Mouse (Mus musculus): ENCODE measurements around the gene Emc8. TPM values are rescaled to one million over a fixed set of nuclear protein-coding genes. Genes with fewer than 3 reads are reported as not detected.

Gene Emc8
- 10 to 100 TPM; 22.2 to 25.6 TPM for total RNA-seq (2021)
- long read RNA-seq, experiment 1, full-length matches to known transcripts: 19 of 22 reads
- long read RNA-seq, experiment 1, partial matches to known transcripts: 0 of 22 reads
- long read RNA-seq, experiment 1, other reads (novel, unspliced or antisense): 3 of 22 reads
- long read RNA-seq, experiment 2, full-length matches to known transcripts: 25 of 26 reads
- long read RNA-seq, experiment 2, partial matches to known transcripts: 0 of 26 reads
- long read RNA-seq, experiment 2, other reads (novel, unspliced or antisense): 1 of 26 reads

DNA sequence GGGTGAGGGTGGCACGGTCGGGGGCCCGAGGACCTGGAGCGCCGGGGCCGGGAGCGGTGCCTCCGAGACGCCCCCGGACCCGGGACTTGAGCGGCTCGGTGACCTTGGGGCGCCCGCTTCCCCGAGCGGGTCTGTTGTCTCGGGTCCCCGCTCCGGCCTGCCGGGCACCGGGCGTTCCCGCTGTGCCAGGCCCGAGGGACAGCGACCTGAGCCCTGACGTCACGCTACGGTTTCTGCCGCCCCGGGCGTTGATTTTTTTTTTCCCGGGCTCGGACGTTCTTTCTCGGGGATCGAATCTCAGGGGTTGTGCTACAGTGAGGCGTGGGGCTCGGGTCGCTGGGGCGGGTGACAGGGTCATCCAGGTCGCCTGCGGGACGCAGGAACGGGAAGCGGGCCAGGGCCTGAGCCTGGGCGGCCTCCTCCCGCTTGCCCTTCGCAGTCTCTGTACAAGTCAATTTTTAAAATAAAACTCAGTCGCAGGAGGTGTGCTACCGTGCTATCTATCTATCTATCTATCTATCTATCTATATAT, at the start of gene Emc8:
Gene Emc8, minus strand, starts transcription at position 200 of the 532 bp plus-strand sequence.
- intact Hi-C loops (cut with DNase I): no loop called here
- no peak for TF ChIP-seq CTCF (IDR thresholded peaks at IDR 0.05)
- DNase-seq: peak; percentile 70
- H3K4me3 ChIP-seq: peak within 1 kb of the TSS; percentile 85
- peak within 1 kb of the TSS; percentile 98 for H3K27ac ChIP-seq

DNA sequence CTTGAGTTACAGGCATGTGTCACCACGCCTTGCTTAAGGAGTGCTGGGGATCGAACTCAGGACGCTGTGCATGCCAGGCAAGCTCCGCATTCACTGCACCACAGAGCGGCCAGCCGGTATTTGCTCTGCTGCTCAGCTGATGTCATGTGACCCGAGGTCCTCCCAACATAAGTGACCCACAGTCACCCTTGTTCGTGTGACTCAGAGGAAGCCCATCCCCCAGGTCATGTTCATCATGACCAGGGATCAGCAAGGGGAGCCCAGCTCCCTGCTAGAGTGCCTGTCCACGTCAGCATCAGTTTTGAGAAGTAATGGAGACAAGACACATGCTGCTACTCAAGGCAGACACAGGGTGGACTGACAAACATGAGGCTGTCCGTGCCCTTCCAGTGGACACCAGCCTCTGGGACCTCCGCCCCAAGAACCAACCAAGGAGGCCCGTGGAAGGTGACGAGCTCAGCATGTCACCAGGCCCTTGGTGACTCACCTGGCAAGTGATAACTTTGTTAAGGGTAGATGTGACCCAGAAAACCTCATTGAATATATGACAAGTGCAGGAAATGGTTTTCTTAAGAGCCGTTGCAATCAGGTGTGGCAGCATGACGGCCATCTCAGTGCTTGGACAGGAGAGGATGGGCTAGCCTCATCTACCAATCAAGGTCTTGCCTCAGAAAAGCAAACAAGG, 47.8 kb upstream of the Emc8 start:
- TF ChIP-seq CTCF (IDR thresholded peaks at IDR 0.05): no peak
- intact Hi-C loops (cut with DNase I): no loop called here
- no peak for DNase-seq
- Histone ChIP-seq H3K4me3 (no peak overlapping the region), H3K27ac (no peak overlapping the region)

DNA sequence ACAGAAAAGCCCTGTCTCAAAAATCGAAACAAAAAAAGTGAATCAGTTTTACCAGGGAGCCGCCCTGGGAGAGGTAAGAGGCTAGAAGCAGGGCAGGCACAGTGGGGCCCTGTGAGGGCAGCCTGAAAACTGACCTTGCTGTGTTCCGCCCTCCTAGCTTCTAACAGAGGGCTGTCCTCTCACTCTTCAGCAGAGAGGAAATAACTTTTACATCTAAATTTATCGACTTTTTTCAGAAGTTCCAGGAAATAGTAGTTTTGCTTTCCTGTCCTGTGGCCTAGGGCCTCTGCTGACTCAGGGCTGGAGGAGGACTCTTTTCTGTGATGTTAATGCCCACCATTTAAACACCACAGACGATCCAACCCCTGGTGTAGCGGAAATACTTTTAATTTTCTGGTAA, 46.8 kb upstream of the Emc8 start:
- DNase-seq: no peak
- TF ChIP-seq CTCF (IDR thresholded peaks at IDR 0.05): no peak
- Histone ChIP-seq H3K4me3 (no peak overlapping the region), H3K27ac (no peak overlapping the region)
- intact Hi-C loops (cut with DNase I): no loop called here

DNA sequence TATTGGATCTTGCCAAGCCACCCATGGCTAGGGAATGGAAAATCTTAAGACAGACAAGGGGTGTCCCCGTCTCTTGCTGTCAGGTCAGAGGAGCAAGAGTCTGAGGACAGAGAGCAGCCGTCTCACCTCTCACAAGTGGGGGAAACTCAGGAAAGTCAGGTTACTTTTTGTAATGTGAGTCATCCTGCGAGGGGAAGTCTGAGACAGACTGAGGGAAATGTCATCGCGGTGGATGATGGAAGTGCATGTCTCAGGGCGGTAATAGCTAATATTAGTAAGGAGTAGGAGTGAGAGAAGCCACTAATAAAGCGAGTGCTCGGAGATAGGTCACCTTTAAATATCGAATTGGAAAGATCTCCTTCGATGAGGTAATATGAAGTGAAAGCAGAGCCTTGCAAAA, 40.8 kb upstream of the Emc8 start:
- intact Hi-C loops (cut with DNase I): no loop called here
- H3K27ac ChIP-seq: no peak overlapping the region
- DNase-seq: no peak
- no peak overlapping the region for H3K4me3 ChIP-seq
- TF ChIP-seq CTCF (IDR thresholded peaks at IDR 0.05): no peak

DNA sequence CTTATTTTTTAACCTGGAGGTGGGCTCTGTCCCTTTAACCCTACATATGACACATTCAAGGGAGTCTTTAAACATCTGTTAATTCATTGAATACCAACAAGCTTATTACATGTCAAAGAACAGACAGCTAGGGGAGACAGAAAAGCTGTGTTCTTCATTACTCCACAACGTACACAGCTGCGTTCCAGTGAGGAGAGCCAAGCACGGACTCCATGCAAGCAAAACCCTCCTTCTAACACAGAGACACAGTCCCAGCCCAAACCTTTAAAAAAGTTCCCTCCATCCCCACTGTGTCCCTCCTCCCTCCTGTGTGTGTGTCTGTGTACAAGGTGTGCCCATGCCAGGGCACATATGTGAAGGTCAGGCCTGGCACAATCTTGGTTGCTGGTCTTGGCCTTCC, 37.8 kb upstream of the Emc8 start:
- no peak for TF ChIP-seq CTCF (IDR thresholded peaks at IDR 0.05)

DNA sequence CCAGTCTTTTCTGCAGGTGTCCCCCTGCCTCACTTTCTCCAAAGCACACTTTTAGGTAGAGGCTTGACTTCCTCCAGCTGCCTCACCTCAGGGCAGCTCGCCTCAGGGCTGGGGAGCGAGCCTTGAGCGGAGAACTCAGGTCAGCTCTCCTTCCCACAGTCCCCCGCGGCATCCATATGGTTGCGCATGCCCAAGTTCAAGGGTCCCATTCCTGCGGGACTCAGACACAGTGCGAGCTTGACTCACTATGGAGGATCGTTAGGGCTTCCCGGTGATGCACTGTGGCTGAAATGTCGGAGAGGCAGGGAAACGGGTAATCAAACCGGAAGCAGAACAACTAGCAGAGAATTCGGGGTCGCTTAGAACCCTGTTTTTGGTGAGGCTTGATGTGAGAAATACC, 36.8 kb upstream of the Emc8 start:
- DNase-seq: no peak
- intact Hi-C loops (cut with DNase I): no loop called here
- no peak for TF ChIP-seq CTCF (IDR thresholded peaks at IDR 0.05)
- H3K4me3 ChIP-seq: no peak overlapping the region
- H3K27ac ChIP-seq: no peak overlapping the region

More for the DNA sequence above, 37.8 kb upstream of the Emc8 start:
- intact Hi-C loops (cut with DNase I): no loop called here
- DNase-seq: no peak
- Histone ChIP-seq H3K27ac (no peak overlapping the region), H3K4me3 (no peak overlapping the region)

DNA sequence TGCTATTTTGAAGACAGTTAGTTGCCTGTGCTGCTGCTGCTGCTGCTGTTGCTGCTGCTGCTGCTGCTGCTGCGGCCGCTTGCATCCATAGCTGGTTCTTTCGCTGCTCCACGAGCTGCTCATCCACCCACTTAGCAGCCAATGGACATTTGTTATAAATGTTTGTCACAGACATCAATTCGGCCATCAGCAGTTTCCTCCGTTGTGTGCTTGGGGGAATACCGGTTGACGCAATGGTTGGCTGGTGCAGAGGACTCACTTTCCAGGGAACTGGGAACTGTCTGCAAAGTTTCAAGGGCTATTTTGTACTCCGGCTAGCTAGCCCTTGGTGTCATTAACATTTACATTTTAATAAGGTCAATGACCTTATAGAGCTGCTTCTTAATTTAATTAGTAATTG, 35.8 kb upstream of the Emc8 start:
- H3K4me3 ChIP-seq: no peak overlapping the region
- intact Hi-C loops (cut with DNase I): no loop called here
- no peak overlapping the region for H3K27ac ChIP-seq
- DNase-seq: peak; percentile 61
- TF ChIP-seq CTCF (IDR thresholded peaks at IDR 0.05): no peak

DNA sequence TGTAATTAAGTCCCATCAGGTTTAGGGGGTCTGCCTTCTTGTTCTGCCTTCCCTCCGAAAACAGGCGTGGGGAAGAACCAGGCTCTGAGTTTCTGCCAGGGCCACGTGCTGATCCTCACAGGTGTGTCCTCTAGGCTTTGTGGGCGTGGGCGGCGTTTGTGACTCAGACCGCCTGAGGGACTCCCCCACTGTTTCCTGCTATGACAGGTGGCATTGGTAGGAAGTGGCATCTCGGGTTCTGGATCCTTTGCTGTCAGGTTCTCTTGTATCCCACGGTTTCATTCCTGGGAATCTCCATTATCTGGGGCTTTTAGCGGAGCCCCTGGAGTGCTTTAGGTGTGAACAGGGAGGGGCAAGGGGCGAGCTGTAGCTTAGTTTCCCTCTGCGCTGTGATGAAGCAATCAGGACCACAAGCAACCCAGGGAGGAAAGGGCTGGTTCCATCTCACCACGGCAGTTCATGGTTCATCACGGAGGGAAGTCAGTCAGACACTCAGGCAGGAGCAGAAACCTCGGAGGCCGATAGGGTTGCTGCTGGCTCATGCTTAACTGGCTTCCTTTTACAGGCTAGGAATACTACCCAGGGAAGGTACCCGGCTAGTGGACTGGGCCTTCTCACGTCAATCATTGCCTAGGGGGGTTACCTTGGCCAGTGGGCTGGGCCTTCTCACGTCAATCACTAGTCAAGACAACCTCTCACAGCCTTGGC, 33.5 kb upstream of the Emc8 start:
- intact Hi-C loops (cut with DNase I): no loop called here
- TF ChIP-seq CTCF (IDR thresholded peaks at IDR 0.05): no peak
- DNase-seq: no peak
- H3K27ac ChIP-seq: no peak overlapping the region
- no peak overlapping the region for H3K4me3 ChIP-seq

DNA sequence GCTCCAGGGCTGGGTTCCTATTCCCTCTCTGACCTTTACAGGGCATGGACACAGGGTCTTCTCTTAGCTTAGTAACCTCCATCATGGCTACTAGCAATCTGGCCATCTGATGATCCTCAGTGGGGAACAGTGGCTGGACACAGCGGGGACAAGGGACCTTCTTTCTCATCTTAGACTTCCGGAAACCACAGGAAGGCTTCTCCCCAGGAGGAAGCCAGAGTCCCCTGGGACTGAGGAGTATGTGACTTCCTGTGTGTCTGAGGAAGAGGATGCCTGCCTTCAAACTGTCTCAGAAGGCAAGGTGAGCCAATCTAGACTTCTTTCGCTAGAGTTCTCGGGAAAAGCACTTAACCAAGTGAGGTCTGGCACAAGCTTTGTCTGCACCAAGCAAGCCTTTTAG, 31.7 kb upstream of the Emc8 start:
- no peak for DNase-seq
- TF ChIP-seq CTCF (IDR thresholded peaks at IDR 0.05): no peak
- H3K27ac ChIP-seq: no peak overlapping the region
- intact Hi-C loops (cut with DNase I): no loop called here
- H3K4me3 ChIP-seq: no peak overlapping the region

DNA sequence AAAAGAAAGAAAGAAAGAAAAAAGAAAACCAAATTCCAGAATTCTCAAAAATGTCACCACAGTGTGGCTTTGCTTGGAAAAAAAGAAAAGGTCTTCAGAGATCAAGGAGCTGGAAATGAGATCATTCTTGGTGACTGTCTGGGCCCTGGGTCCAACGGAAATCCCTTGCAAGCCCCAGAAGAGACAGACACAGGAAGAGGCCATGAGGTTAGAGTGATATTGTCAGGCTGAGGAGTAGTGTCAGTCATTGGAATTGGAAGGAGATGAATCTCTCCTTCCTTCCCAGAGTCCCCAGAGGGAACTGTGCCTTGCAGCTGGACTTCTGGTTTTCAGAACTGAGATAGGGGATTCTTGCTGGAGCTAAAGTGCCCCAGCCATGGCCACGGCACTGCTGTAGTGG, 31.2 kb upstream of the Emc8 start:
- no peak overlapping the region for H3K27ac ChIP-seq
- DNase-seq: no peak
- no peak overlapping the region for H3K4me3 ChIP-seq
- intact Hi-C loops (cut with DNase I): no loop called here
- TF ChIP-seq CTCF (IDR thresholded peaks at IDR 0.05): no peak

DNA sequence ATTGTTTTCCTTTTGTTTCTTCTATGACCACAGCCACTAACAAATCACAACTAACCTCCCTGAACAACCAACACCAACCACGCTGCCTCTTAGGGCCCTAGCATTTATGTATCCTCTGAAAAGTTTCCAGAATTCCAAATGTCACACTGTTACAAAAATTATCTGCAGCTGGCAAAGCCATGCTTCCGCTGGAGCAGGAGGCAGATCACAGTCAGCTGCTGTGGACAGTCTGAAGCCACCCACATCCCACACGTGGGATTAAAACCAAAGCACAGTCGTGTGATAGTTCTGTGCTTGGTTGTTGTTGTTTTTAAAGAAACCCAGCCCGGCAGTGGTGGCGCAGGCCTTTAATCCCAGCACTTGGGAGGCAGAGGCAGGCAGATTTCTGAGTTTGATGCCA, 30.7 kb upstream of the Emc8 start:
- intact Hi-C loops (cut with DNase I): no loop called here
- peak overlapping the region; percentile 28; the same call in 1 of the 2 replicates for H3K27ac ChIP-seq

DNA sequence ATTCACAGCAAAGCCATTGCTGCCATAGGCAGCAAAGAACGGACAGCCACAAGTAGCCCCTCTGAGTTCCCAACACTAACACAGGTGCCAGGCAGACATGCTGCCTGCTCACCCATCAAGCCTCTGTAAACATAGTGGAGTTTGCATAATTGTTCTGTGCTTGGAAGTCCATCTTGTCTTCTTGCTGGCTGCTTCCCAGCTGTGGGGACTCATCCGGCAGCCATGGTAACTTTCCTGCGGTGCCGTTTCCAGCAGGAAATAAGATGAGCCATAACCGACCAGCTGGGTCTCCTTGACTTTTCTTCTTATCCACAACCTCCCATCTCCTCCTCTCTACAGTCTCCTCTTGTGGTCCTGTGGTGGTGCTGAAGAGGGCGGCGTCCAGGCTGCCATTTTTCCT, 30.1 kb upstream of the Emc8 start:
- DNase-seq: no peak
- Histone ChIP-seq H3K27ac (no peak overlapping the region), H3K4me3 (no peak overlapping the region)
- TF ChIP-seq CTCF (IDR thresholded peaks at IDR 0.05): no peak
- intact Hi-C loops (cut with DNase I): no loop called here

More for the DNA sequence above, 30.7 kb upstream of the Emc8 start:
- no peak for DNase-seq
- H3K4me3 ChIP-seq: no peak overlapping the region
- TF ChIP-seq CTCF (IDR thresholded peaks at IDR 0.05): no peak

DNA sequence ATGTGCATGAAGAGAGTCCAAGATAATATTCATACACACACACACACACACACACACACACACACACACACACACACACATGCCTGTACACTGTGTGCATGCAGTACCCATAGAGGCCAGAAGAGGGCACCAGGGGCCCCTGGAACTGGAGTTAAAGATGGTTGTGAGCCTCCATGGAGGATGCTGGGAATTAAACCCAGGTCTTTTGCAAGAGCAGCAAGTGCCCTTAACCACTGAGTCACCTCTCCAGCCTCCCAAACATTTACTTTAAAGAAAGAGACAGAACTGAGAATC, 29.6 kb upstream of the Emc8 start:
- Histone ChIP-seq H3K27ac (no peak overlapping the region), H3K4me3 (no peak overlapping the region)
- intact Hi-C loops (cut with DNase I): no loop called here
- TF ChIP-seq CTCF (IDR thresholded peaks at IDR 0.05): peak; percentile 61
- no peak for DNase-seq

All from gastrocnemius, adult 2 months (tissue).